Mouse (Mus musculus): Measurements from ENCODE around the gene Adora3.
A peak's percentile ranks its signal among the peaks of the same experiment; 100 is the strongest.

Gene Adora3

DNA sequence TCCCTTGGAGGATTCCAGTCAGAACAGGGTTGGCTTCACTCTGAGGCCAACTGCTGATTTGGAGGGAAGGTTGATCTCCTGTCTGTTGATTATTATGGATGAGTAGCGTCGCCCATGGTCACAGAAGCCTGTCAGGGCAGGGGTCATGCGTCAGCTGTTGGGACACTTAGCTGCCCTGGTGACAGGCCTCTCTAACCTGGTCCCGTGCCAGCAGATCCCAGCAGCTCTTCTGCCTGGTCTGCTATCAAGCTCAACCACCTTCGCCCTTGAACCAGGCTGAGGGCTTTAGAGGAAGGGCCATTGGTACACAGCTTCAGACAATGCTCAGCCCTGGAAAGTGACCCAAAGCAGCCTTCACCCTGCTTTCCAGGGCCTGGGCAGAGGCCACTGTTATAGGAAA is 5.4 kb downstream of the Adora3 start:
- no peak for DNase-seq (ENCODE audit: low spot score)

DNA sequence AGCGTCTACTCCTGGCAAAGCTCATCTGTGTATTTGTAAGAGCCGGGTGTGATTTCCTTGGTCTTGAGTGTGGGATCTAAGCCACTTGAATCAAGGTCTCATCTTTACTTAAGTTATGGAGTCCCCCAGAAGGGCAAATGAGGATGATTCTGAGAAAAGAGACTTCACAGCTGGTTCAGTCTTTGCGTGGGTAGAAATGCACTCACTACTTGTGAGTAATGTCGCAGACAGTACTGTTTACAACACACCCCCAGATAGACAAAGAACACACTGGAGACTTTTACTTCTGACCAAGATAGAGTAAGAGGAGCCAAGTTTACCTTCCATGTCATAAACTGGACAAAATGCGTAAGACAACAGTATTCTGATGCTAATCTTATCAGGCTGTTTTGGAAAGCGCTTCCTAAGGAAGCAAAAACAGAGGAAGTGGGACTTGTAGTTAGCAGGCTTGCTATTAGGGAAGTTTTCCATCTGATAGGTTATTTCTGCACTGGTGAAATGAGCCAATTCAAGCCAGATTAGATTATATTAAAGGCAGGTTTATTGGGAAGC is 6.7 kb downstream of the Adora3 start:
- no peak for DNase-seq (ENCODE audit: low spot score)

DNA sequence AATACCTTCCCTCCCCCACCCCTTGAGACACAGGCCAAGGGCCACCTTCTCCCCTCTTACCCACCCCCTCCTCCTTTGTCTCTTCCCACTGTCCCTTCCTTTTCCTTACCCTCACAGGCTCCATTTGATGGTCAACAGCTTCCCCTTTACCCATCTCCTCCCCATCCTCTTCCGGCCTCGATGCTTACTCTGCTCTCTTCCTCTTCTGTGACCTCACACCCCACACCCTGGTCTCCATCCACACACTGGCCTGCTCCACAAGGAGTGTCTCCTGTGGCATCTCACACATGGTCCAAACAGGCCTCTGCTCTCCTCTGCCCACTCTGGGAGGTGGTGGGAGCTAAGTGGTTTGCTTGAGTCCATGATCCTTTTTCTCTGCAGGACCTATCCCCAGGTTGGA is 7.3 kb downstream of the Adora3 start:
- DNase-seq (ENCODE audit: low spot score), result no peak

DNA sequence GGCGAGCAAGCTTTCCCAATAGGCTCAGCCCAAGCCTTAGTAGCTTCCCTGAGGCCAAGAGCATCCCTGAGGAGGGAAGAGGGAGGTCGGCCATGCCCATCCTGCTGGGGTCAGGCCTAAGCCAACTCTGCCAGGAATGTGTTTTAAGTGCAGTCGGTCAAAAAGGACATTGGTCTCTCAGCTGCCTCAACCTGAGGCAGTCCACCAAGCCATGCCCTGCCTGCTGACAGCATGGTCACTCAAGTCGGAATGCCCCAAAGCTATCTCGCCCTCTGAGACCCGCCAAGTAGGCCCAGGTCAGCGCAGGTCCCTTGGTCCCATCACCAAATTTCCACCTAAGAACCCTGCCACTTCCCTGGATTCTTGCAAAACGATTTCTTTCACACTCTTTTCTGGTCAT is 8.1 kb downstream of the Adora3 start:
- no peak for DNase-seq (ENCODE audit: low spot score)

GRCm38 (mm10) chr3:105880419-105880818 is 9.8 kb downstream of the Adora3 start:
- no peak for DNase-seq (ENCODE audit: low spot score)

GRCm38 (mm10) chr3:105882105-105882504 is 11.4 kb downstream of the Adora3 start:
- no peak for DNase-seq (ENCODE audit: low spot score)

- no peak for DNase-seq (ENCODE audit: low spot score)
These were observed 12.5 kb downstream of the Adora3 start for GRCm38 (mm10) chr3:105883111-105883510.

DNA sequence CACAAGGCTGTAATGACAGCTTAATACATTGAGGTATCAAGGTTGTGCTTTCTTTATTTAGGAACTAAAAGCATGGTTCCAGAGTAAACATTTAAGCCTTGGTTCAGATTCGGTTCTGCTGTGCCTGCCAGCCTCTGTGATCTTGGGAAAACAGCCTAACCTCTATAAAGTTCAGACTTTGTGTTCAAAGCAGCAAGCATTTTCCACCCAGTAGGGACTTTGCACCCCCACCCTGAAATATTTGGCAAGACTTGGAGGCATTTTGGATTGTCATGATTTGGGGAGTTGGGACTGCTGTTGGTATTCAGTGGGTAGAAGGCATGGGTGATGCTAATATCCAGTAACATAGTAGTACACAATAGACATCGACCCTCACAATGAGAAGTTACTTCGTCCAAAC is 18.3 kb downstream of the Adora3 start:
- DNase-seq (ENCODE audit: low spot score), result no peak

DNA sequence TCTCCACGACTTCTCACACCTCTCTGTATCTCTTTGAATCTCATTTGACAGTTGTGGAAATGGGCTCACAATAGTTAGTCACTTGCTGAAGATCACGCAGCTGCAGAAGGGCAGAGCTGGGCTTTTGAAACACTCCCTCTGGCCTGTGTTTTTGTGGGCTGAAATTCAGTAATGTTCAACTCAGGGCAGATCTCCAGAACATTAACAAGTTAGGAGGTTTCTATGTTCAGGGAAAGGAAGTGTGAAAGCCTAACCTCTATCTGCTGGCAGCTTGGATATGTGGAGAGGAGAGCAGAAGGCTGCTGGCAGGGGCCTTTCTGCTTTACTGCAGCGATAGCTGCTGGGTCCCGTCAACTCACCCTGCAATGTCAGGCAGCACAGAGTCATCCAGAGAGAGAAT is 19.6 kb downstream of the Adora3 start:
- no peak for DNase-seq (ENCODE audit: low spot score)

DNA sequence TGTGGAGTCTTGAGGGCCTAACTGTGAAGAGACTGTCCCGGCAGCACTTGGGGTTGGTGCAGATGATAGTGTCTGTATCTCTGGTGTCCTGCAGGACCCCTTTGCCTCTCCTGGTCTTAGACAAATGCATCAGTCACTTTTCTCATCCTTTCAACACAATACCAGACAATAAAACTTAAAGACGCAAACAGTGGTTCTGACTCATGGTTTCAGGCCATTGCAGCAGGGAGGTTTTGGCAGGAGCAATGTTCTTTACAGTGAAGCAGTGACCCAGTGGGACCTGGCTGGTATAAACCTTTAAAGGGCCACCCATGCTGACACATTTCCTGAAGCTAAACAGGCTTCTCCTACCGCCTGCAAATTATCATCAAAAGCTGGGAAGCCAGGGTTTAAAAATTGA is 20.5 kb downstream of the Adora3 start:
- no peak for DNase-seq (ENCODE audit: low spot score)

GRCm38 (mm10) chr3:105891760-105892571 is 21.3 kb downstream of the Adora3 start:
- no peak for DNase-seq (ENCODE audit: low spot score)

GRCm38 (mm10) chr3:105892572-105893495 is 22.2 kb downstream of the Adora3 start:
- no peak for DNase-seq (ENCODE audit: low spot score)

DNA sequence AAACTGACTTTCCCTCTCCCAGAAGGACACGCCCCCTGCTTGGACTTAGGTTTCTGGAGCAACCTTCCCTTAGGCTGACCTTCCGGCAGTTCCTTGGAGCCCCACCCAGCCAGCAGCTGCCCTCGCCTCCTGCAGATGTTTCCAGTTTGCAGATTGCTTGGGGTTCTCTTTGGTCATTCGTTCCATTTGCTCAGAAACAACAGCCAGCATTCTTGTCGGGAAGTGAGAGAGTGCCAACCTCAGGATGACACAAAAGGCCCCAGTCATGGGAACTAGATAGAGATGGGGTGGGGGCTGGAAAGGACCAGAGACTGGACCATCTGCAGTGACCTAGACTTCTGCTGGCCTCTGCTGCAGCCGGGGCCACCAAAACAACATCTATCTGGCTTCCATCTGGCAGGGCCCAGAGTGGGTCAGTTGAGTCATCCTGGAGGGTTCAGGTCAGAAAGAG is 23.3 kb downstream of the Adora3 start:
- peak; percentile 47 for DNase-seq (ENCODE audit: low spot score)

- peak; percentile 20 for DNase-seq (ENCODE audit: low spot score)
These were observed 24.2 kb downstream of the Adora3 start for GRCm38 (mm10) chr3:105894601-105895592.

DNA sequence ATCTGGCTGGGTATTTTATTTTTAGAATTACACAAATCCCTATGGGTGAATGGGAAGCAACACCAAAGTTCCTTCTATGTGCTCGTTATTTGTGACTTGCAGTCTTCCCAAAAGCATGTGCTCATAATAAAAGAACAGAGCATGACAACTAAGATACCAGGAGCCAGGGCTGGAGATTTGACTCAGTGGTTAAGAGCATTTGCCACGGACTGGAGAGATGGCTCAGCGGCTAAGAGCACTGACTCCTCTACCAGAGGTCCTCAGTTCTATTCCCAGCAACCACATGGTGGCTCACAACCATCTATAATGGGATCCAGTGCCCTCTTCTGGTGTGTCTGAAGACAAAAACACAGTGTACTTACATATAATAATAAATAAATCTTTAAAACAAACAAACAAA is 26.2 kb downstream of the Adora3 start:
- no peak for DNase-seq (ENCODE audit: low spot score)

DNA sequence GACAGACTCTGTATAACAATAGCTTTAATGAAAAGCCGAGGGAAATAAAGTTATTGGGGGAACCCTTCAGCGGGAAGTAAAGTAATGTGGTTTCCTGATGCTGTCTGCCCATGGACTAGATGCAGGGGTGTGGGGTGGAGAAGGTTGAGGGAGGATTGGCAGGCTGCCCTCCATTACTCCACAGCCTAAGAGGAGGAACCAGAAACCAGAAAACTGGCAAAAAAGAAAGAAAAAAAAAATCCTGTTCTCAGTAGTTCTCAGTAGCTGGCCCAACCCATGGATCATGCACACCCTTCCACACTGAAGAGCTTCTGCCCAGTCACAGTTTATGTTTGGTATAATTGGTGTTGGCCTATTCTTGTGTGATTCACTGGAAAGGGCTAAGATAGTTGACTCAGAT is 27.7 kb downstream of the Adora3 start:
- DNase-seq (ENCODE audit: low spot score), result no peak

DNA sequence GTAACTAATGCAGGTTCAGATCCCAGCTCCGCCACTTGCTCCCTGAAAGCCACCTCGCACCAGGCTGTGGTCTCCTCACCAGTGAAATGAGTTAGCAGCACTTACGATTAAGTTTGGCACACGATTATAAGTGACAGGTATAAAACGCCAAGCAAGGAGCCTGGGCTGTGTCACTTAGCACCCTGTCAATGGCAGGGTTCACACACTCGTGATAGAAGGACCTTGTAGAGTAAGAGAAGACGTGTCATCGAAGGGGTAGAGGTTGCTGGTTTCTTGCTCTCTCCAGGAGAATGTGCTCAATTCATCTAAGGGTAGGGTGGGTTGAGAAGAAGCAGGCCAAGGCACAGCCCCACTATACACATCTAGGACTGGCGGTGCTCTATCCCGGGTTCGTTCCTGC is 28.2 kb downstream of the Adora3 start:
- no peak for DNase-seq (ENCODE audit: low spot score)

- peak; percentile 92 for DNase-seq (ENCODE audit: low spot score)
These were observed 28.9 kb downstream of the Adora3 start for GRCm38 (mm10) chr3:105899394-105900147.

- no peak for DNase-seq (ENCODE audit: low spot score)
These were observed 29.6 kb downstream of the Adora3 start for GRCm38 (mm10) chr3:105900266-105900665.

- DNase-seq (ENCODE audit: low spot score), result no peak
These were observed 30.1 kb downstream of the Adora3 start for GRCm38 (mm10) chr3:105900716-105901115.

DNA sequence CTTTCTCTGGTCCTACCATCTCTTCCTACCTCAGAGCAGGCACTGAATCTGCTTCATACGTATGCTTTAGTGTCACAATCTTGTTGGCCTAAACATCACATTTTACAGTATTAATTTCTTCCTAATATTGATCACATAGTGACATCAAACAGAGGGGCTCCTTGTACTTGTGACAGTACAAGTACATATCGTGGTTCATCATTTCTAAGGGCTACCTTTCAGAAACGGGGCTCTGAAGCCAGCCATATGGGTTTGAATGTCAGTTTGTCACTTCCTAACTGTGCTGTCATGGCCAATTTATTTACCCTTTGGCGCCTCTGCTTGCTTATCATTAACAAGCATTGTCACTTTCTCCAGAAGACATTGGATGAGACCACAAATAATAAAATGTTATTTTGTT is 30.8 kb downstream of the Adora3 start:
- no peak for DNase-seq (ENCODE audit: low spot score)
